Mouse (Mus musculus) midbrain, embryonic 16.5 days (tissue): ENCODE results near the gene Thada. TPM values are rescaled to one million over a fixed set of nuclear protein-coding genes. Genes with fewer than 3 reads are reported as not detected.
A peak's percentile ranks its signal among the peaks of the same experiment; 100 is the strongest.

Experiments
- ATAC-seq: fragments of 200-750 bp; cut with Nextera tagmentation; 2 replicates; pipeline ENCODE4 v1.8.0; 2017; ENCODE audit warnings: moderate TSS enrichment
- H3K27ac ChIP-seq: fragments of 300-500 bp; sonication (generic); 2 replicates; pipeline ENCODE4 v1.5.1; 2014; ENCODE audit warnings: mild to moderate bottlenecking, low read length, mixed read lengths
- H3K27me3 ChIP-seq: fragments of 300-500 bp; sonication (generic); 2 replicates; pipeline ENCODE4 v1.6.1; 2014; ENCODE audit warnings: low read depth, low read length, mixed read lengths; ENCODE audit not compliant: control insufficient read depth, insufficient read depth
- H3K36me3 ChIP-seq: fragments of 300-500 bp; sonication (generic); 2 replicates; pipeline ENCODE4 v1.6.1; 2014; ENCODE audit warnings: mild to moderate bottlenecking, low read length, moderate library complexity, mixed read lengths; ENCODE audit not compliant: control insufficient read depth, insufficient read depth
- H3K4me1 ChIP-seq: fragments of 300-500 bp; sonication (generic); 2 replicates; pipeline ENCODE4 v1.6.1; 2014; ENCODE audit warnings: mild to moderate bottlenecking, low read length, mixed read lengths; ENCODE audit not compliant: control insufficient read depth, insufficient read depth
- H3K4me2 ChIP-seq: fragments of 300-500 bp; sonication (generic); 2 replicates; pipeline ENCODE4 v1.6.1; 2014; ENCODE audit warnings: mild to moderate bottlenecking, low read length, mixed read lengths
- H3K4me3 ChIP-seq: fragments of 300-500 bp; sonication (generic); 2 replicates; pipeline ENCODE4 v1.5.1; 2014; ENCODE audit warnings: low read depth, mild to moderate bottlenecking, low read length, moderate library complexity, mixed read lengths
- H3K9ac ChIP-seq: fragments of 300-500 bp; sonication (generic); 2 replicates; pipeline ENCODE4 v1.6.1; 2014; ENCODE audit warnings: low read depth, low read length, mixed read lengths
- H3K9me3 ChIP-seq: fragments of 300-500 bp; sonication (generic); replicated peaks from 2 replicates; pipeline ENCODE4 v1.6.1; 2014; ENCODE audit warnings: mild to moderate bottlenecking, low read length, mixed read lengths; ENCODE audit not compliant: control insufficient read depth, poor library complexity, severe bottlenecking
- WGBS: fragments of 180-500 bp; shearing (Covaris S2); extraction: QIAGEN DNeasy Blood & Tissue Kit; methylation state at CpG from one replicate; pipeline ENCODE4 v1.1.7; 2014; 5-methylcytosine and 5-hydroxymethylcytosine counted together
- polyA plus RNA-seq: library from polyadenylated mRNA; unstranded; fragments of >200 nt; fragmentation: Nextera tagmentation; extraction: Ambion mirVana; gene quantifications from 2 replicates; pipeline ENCODE4 v1.2.1, GENCODE M21; 2015

Thada gene
- polyA plus RNA-seq: 6.5 and 7.3 TPM in 2 replicates

DNA sequence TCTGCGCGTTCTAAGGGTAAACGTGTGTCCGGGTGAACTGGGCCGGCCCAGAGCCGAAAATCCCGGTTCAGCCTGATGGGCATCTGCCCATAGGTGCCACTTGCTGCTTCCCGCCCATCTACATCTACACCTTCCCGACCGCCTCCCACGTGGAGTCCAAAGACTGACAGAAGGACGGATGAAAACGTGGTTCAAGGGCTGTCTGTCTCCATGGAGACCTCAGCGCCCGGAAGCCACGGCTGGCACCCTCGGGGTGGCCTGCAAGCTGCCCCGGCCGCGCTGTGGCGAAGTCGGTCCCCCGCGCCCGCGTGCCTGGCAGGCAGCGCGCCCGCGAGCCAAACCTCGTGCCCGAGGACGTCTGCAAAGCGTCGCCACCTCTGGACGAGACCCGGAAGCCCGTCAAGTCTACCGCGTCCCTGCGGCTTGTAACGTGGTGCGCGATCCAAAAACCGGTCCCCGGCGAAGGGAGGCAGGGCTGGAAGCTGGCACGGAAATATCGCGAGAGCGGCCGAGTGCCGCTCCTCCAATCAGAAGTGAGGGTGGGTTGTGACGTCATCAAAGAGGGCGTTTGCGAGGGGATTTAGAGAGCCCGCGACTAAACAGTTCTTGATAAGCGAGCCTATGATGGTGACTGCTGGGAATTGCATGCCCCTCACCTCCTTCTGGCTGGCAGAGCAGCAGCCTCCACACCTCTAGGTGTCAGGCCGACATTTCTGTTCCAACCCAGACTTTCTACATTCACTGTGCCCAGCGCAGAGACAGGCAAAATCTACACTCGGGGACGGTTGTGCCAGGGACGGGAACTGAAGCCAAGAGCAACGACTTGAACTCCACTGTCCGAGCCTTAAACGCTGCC is at the start of gene Thada:
Gene Thada, minus strand, starts transcription at position 453 of the 856 bp plus-strand sequence.
- no peaks in the 10 kb centered on the region for H3K9me3 ChIP-seq
- H3K36me3 ChIP-seq: no peaks in the 10 kb centered on the region
- H3K4me2 ChIP-seq: peak within 1 kb of the TSS; percentile 91
- H3K9ac ChIP-seq: peak within 1 kb of the TSS; percentile 95
- H3K4me3 ChIP-seq: peak within 1 kb of the TSS; percentile 96
- ATAC-seq: peak; percentile 98
- peaks cover 9% of the 10 kb centered on the region for H3K4me1 ChIP-seq
- no peaks in the 10 kb centered on the region for H3K27me3 ChIP-seq
- peak within 1 kb of the TSS; percentile 87 for H3K27ac ChIP-seq
- under 1% methylated on average over 67 of the region's 67 CpGs for WGBS

DNA sequence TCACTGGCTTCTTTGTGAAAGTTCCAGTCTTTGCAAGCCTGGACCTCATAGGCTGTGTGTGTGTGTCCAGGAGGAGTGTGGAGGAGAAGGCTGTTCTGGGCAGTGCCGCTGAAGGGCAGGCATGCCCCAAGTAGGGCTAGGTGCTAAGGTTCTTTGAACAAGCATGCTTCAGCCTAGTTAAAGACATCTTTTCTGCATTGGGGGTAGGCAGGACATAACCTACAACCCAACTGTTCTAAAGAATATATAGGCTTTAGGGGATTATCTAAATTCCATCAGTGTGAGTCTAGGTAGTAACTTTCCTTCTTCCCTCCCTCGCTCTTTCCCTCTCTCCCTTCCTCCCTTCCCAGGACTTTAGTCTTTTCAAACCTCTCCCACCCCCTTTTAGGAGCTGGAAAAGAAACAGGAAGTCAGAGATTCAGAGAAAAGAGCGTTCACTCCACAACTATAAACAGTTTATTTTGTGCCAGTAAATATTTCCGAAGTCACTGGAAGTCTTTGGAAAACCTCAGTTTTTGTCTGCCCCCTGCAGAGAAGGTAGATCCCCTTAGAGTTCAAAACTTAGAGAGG is 46.6 kb upstream of the Thada start:
- Histone ChIP-seq H3K27ac (no peak overlapping the region), H3K4me1 (peaks cover 10% of the 10 kb centered on the region), H3K9ac (peak overlapping the region; percentile 82), H3K9me3 (no peaks in the 10 kb centered on the region), H3K4me3 (peak overlapping the region; percentile 89), H3K4me2 (peak overlapping the region; percentile 96), H3K36me3 (no peaks in the 10 kb centered on the region), H3K27me3 (no peaks in the 10 kb centered on the region)
- ATAC-seq: peak; percentile 54
- 45% methylated on average over 4 of the region's 4 CpGs for WGBS

DNA sequence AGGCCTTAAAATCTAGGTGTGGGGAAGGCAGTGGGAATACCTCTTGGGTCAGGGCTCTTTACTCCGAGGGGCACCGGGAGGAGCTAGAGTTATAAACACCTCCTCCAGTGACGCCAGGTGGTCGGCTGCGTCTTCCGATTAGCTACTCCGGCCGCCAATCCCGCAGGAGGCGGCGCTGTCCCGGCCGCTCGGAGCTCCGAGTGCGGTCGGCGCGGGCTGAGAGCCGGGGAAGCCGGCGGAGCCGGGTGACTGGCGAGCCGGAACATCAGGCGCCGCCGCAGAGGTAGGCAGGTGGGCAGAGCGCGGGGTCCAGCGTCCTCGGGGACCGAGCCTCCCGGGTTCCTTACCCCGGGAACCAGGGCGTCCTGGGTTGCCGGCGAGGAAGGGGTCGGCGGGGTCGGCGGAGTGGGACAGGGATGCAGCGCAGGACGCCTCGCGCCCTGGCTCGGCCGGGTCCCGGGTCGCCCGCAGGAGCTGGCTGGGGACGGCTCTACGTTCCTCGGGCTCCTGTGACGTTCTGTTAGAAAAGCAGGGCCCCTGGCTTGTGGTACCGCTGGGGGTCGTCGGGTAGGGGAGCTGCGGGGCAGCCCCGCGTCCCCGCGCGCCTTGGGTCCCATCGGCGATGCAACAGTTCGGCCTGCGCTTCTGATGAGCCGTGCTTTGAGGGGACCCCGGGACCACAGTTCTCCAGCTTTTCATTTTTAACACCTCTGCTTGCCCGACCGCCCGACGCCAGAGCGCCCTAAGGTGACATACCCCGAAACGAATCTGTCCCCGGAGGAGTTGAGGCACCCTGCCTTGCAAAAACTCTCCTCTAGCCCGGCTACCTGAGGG is 45.9 kb upstream of the Thada start, which contains the start of gene Plekhh2:
Gene Plekhh2, plus strand, starts transcription at position 214 of the 834 bp plus-strand sequence.
- Histone ChIP-seq H3K27me3 (no peaks in the 10 kb centered on the region), H3K27ac (peak within 1 kb of the TSS; percentile 47), H3K36me3 (no peaks in the 10 kb centered on the region), H3K4me1 (peaks cover 10% of the 10 kb centered on the region), H3K9me3 (no peaks in the 10 kb centered on the region), H3K4me3 (peak within 1 kb of the TSS; percentile 89), H3K9ac (peak within 1 kb of the TSS; percentile 82), H3K4me2 (peak within 1 kb of the TSS; percentile 96)
- peak; percentile 95 for ATAC-seq
- under 1% methylated on average over 73 of the region's 79 CpGs for WGBS

DNA sequence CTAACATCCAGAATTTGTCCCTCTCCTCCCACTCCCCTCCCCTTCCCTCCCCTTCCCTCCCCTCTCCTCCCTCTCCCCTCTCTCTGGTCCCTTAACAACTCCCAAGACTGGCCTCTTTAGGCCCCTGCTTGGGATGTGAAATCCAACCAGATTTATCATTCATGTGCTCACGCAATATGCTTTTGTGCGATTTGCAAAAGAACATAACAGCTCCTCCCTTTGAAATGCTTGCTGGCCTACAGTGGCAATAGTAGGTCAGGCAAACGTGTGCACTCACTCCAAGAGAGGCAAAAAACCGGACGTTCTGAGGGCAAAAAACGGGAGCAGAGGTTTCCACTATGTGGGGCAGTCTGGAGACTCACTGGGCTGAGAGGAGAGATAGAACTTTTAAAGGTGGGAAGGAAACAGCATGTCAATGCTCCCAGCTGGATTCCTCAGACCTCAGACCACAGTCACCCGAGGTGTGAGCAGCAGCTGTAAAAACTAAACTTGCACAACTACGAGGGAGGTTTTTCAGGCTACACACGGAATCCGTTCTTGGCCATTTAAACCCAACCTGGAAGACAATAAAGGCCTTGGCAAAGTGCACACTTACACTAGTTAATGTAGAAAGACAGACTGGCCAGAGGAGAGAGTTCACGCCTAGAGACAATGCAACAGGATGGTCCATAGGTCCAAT is 45.1 kb upstream of the Thada start:
- H3K27ac ChIP-seq: no peak overlapping the region; the same call in 1 of the 2 replicates

DNA sequence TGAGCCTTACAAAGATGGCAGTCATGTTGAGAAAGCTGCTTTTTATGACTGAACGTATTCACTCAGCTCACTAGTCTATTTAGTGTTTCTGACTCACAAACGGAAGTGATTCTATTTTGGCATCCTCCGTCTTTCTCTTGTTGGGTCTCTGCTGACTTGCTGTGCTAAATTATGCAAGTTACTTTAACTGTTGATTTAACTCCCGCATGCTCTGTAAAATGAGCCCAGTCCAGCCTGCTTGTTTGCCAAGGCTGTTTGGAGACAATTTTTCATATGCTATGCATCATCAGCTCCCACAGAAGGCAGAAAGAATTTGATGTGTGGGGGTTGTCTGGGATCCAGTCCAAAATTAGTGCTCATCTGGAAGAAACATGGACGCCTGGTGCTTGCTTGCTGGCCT is 44.4 kb upstream of the Thada start:
- WGBS: 44% methylated on average over 5 of the region's 5 CpGs
- no peaks in the 10 kb centered on the region for H3K36me3 ChIP-seq
- no peak for ATAC-seq
- H3K27ac ChIP-seq: no peak overlapping the region
- H3K9me3 ChIP-seq: no peaks in the 10 kb centered on the region
- H3K4me2 ChIP-seq: no peak overlapping the region
- no peak overlapping the region for H3K9ac ChIP-seq
- H3K4me1 ChIP-seq: peaks cover 10% of the 10 kb centered on the region
- no peaks in the 10 kb centered on the region for H3K27me3 ChIP-seq
- H3K4me3 ChIP-seq: no peak overlapping the region

More for the DNA sequence above, 45.1 kb upstream of the Thada start:
- no peak overlapping the region for H3K9ac ChIP-seq
- peaks cover 10% of the 10 kb centered on the region for H3K4me1 ChIP-seq
- H3K27me3 ChIP-seq: no peaks in the 10 kb centered on the region
- 32% methylated on average over 11 of the region's 11 CpGs for WGBS
- peak overlapping the region; percentile 96 for H3K4me2 ChIP-seq
- ATAC-seq: no peak
- H3K36me3 ChIP-seq: no peaks in the 10 kb centered on the region
- H3K4me3 ChIP-seq: peak overlapping the region; percentile 89
- H3K9me3 ChIP-seq: no peaks in the 10 kb centered on the region

DNA sequence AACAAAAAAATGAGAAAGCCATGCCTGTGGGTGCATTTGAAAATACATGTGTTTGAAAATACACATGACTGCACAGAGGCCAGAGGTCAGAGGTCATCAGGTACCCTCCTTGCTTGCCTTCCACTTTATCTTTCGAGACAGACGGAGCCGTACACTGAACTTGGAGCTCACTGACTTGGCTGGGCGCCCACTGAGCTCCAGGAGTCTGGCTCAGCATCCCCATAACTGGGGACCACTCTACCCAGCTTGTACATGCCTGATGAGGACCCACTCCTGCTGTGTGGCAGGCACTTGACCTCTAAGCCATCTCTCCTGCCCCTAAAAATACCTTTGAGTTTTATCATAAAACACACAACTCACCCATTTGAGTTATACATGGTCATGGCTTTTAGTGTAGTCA is 43.2 kb upstream of the Thada start:
- no peak overlapping the region for H3K4me3 ChIP-seq
- H3K9me3 ChIP-seq: no peaks in the 10 kb centered on the region
- no peak for ATAC-seq
- WGBS: 55% methylated on average over 4 of the region's 4 CpGs
- H3K9ac ChIP-seq: no peak overlapping the region
- no peak overlapping the region for H3K27ac ChIP-seq
- no peaks in the 10 kb centered on the region for H3K27me3 ChIP-seq
- H3K4me2 ChIP-seq: no peak overlapping the region
- H3K36me3 ChIP-seq: no peaks in the 10 kb centered on the region
- H3K4me1 ChIP-seq: peaks cover 10% of the 10 kb centered on the region

DNA sequence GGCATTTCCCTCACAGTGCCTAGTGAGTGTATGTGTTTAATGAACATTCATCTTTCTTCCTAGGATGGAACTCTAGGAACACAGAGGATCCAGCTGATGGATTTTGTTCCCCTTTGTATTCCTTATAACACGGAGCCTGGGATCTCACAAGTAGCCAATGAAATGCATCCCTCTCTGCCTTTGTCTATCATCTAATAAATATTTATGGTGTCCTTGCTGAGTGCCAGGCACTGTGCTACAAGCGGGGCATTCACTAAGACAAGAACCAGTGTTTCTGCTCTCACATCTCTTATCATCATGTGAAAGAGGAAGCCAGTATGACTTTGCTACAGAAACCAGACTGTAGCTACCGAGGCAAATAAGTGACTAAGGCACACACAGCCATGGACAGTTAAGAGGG is 42.7 kb upstream of the Thada start:
- Histone ChIP-seq H3K9me3 (no peaks in the 10 kb centered on the region), H3K9ac (no peak overlapping the region), H3K4me1 (peaks cover 10% of the 10 kb centered on the region), H3K27me3 (no peaks in the 10 kb centered on the region), H3K4me2 (no peak overlapping the region), H3K36me3 (no peaks in the 10 kb centered on the region), H3K27ac (no peak overlapping the region), H3K4me3 (no peak overlapping the region)
- 15% methylated on average over 3 of the region's 3 CpGs for WGBS
- no peak for ATAC-seq

DNA sequence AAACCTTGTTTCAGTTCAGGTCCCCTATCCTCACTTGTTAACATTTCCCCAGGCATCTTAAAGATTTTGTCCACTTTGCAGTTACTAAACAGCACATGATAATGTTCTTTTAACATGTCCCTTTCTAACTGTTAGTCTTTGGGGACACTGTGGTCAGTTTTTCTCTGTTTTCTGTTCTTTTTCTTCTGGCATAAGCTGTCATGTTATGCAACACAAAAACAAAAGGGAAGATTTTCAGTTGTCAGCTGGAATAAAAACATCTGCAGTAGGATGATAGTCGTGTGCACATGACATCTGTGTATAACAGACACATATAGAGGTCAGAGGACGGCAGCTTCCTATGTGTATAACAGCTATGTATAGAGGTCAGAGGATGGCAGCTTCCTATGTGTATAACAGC is 39.9 kb upstream of the Thada start:
- WGBS: 77% methylated on average over 2 of the region's 2 CpGs
- no peak overlapping the region for H3K4me3 ChIP-seq
- H3K9me3 ChIP-seq: no peaks in the 10 kb centered on the region
- no peak overlapping the region for H3K9ac ChIP-seq
- no peak overlapping the region for H3K4me2 ChIP-seq
- no peaks in the 10 kb centered on the region for H3K36me3 ChIP-seq
- H3K27me3 ChIP-seq: no peaks in the 10 kb centered on the region
- 0 out of 2 replicates have a peak, but pooled peaks cover 2% of the 10 kb centered on the region for H3K4me1 ChIP-seq
- ATAC-seq: no peak
- no peak overlapping the region for H3K27ac ChIP-seq
